In the genomic region with DNA sequence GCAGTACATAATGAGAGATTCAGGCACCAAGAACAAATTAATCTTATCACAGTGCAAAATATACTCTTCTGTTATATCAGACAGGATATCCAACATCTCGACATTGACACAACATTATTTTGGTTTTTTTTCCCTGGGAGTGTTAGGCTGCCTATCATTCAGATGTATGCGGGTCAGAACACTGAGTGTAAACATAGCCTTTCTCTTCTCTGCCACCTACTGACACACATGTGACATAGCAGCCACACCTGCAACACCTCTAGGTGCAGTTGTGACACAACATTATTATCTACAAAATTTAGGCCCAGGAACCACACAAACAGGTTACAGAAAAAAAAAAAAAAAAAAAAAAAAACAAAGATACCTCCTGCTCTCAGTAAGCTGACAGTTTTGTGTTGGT, we compare ENCODE assay signal across 10 mouse cellular contexts.
DNase-seq lines count a peak whose midpoint lies in the region; ATAC-seq lines count a peak whose summit lies in the region.
"Had no signal": no experiment of that assay in that cellular context is flagged by ENCODE, and none has a peak within 500 bp of the region (broad histone marks: within the 10 kb centered on the region; RNA-seq: fewer than 3 reads in every experiment).

No protein-coding gene starts in this region.

- peak; percentile 23 for DNase-seq in hindbrain, embryonic 11.5 days (ENCODE audit: low spot score)
- DNase-seq in neural tube, embryonic 10.5 days (ENCODE audit: extremely low spot score, low spot score): no peak
- peak; percentile 40 for DNase-seq in embryo, embryonic 10.5 days (ENCODE audit: low spot score)
- DNase-seq in thymus, postnatal 4 days: peak; percentile 46
- no peak for DNase-seq in adrenal gland, adult 2 months
- no peak for DNase-seq in left cerebral cortex, adult 11 months (ENCODE audit: low spot score)
- DNase-seq: right cerebral cortex, postnatal 25 days had no signal

- no peak overlapping the region for H3K4me3 ChIP-seq in hindbrain, embryonic 11.5 days (ENCODE audit: low read depth, low read length)
- no peak overlapping the region for H3K4me3 ChIP-seq in hindbrain, embryonic 12.5 days
- H3K4me3 ChIP-seq in neural tube, embryonic 15.5 days (replicated peaks): no peak overlapping the region
- H3K4me3 ChIP-seq: hindbrain, embryonic 15.5 days had no signal

- no peaks in the 10 kb centered on the region for H3K9me3 ChIP-seq in hindbrain, embryonic 11.5 days (ENCODE audit: control insufficient read depth, low read length)
- H3K9me3 ChIP-seq in hindbrain, embryonic 12.5 days (replicated peaks): no peaks in the 10 kb centered on the region
- H3K9me3 ChIP-seq in neural tube, embryonic 15.5 days (replicated peaks): no peaks in the 10 kb centered on the region
- H3K9me3 ChIP-seq: hindbrain, embryonic 15.5 days had no signal

- no peaks in the 10 kb centered on the region; the same call in 1 of the 2 replicates for H3K4me1 ChIP-seq in hindbrain, embryonic 11.5 days (replicated peaks; ENCODE audit: control insufficient read depth, insufficient read depth, low read length)
- H3K4me1 ChIP-seq in hindbrain, embryonic 12.5 days: peaks cover 8% of the 10 kb centered on the region
- H3K4me1 ChIP-seq in neural tube, embryonic 15.5 days: peaks cover 10% of the 10 kb centered on the region

- ATAC-seq in hindbrain, embryonic 11.5 days (ENCODE audit: low FRiP score): no peak
- no peak for ATAC-seq in hindbrain, embryonic 12.5 days (ENCODE audit: low FRiP score)
- peak; percentile 45; the same call in 1 of the 2 replicates for ATAC-seq in neural tube, embryonic 15.5 days (ENCODE audit: low FRiP score)

- WGBS in hindbrain, embryonic 11.5 days: 53% methylated on average over 2 of the region's 2 CpGs
- 62% methylated on average over 2 of the region's 2 CpGs for WGBS in hindbrain, embryonic 12.5 days
- 36% methylated on average over 2 of the region's 2 CpGs for WGBS in neural tube, embryonic 15.5 days

- H3K36me3 ChIP-seq in hindbrain, embryonic 11.5 days (ENCODE audit: control insufficient read depth, insufficient read depth, low read length): no peaks in the 10 kb centered on the region
- no peaks in the 10 kb centered on the region for H3K36me3 ChIP-seq in hindbrain, embryonic 12.5 days
- H3K36me3 ChIP-seq in neural tube, embryonic 15.5 days: no peaks in the 10 kb centered on the region
- H3K36me3 ChIP-seq: hindbrain, embryonic 15.5 days had no signal

- H3K27me3 ChIP-seq in hindbrain, embryonic 11.5 days (ENCODE audit: control insufficient read depth, insufficient read depth, low read length): no peaks in the 10 kb centered on the region
- H3K27me3 ChIP-seq in hindbrain, embryonic 12.5 days: no peaks in the 10 kb centered on the region
- H3K27me3 ChIP-seq in neural tube, embryonic 15.5 days (replicated peaks): no peaks in the 10 kb centered on the region
- H3K27me3 ChIP-seq: hindbrain, embryonic 15.5 days had no signal

- no peak overlapping the region for H3K27ac ChIP-seq in hindbrain, embryonic 11.5 days (ENCODE audit: low read depth, low read length)
- no peak overlapping the region for H3K27ac ChIP-seq in hindbrain, embryonic 12.5 days
- no peak overlapping the region for H3K27ac ChIP-seq in neural tube, embryonic 15.5 days (replicated peaks)
- H3K27ac ChIP-seq: hindbrain, embryonic 15.5 days had no signal

- no peak overlapping the region for H3K9ac ChIP-seq in hindbrain, embryonic 11.5 days (ENCODE audit: low read depth, low read length)
- no peak overlapping the region for H3K9ac ChIP-seq in hindbrain, embryonic 12.5 days
- H3K9ac ChIP-seq in neural tube, embryonic 15.5 days (replicated peaks): no peak overlapping the region
- H3K9ac ChIP-seq: hindbrain, embryonic 15.5 days had no signal

- no peak overlapping the region for H3K4me2 ChIP-seq in hindbrain, embryonic 11.5 days (replicated peaks; ENCODE audit: low read depth, low read length)
- H3K4me2 ChIP-seq in hindbrain, embryonic 12.5 days (replicated peaks): no peak overlapping the region
- no peak overlapping the region for H3K4me2 ChIP-seq in neural tube, embryonic 15.5 days
- H3K4me2 ChIP-seq: hindbrain, embryonic 15.5 days had no signal

Comparison
In these comparisons a context has a peak if more than half of its experiments do, and no peak if none do; other contexts are left out.
1. DNase-seq: peak in hindbrain, embryonic 11.5 days (single experiment), embryo, embryonic 10.5 days (single experiment) and thymus, postnatal 4 days (single experiment); none in neural tube, embryonic 10.5 days (single experiment), adrenal gland, adult 2 months (single experiment) and left cerebral cortex, adult 11 months (single experiment).